Mouse (Mus musculus) liver (tissue): ENCODE measurements around the gene Camsap2.

ENCODE experiments used
- DNase-seq: peaks from one replicate; pipeline ENCODE4 v3.0.0-alpha.2; 2020; ENCODE audit warnings: mixed read lengths

Gene Camsap2

DNA sequence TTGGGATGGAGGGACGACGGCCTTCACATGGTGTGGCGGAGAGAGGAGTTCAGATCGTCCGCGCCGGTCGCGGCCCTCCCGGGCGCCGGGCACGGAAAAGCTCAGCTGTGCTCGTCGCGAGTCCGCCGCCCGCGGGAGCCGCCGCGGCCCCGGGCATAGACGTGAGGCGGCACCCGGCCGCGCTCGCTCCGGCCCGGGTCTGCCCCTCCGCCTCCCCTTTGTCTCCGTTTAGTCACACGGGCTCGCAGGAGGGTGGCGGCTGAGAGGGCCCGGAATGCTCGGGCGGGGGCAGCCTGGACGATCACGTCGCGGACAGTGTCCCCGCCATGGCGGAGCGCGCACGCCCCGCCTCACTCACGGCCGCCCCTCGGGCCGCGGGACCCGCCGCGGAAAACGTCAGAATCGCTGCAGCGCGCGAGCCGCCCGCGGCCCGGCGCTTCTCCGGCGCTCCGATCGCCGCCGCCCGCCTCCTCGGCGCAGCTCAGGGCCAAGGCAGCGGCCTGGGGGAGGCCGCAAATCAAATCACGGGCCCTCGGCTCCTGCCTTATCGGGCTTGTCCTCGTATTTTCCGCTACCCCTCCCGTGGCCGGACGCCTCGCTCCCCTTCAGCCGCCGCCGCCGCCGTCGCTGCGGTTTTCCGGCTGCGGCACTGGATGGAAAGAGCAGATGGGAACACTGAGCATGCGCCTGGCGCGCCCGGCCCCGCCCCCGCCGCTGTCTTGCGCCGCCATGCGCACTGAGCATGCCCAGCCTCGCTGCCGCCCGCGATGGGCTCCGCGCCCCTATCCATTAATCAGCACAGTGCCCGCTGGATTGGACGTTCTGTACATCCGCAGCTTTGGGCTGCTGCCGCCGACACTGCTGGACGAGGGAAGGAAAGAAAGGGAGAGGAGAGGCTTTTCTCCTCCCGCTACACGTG, at the start of gene Camsap2:
Camsap2 (minus strand) TSS at position 651 of the 919 bp plus-strand sequence.
- peak; percentile 96 for DNase-seq

DNA sequence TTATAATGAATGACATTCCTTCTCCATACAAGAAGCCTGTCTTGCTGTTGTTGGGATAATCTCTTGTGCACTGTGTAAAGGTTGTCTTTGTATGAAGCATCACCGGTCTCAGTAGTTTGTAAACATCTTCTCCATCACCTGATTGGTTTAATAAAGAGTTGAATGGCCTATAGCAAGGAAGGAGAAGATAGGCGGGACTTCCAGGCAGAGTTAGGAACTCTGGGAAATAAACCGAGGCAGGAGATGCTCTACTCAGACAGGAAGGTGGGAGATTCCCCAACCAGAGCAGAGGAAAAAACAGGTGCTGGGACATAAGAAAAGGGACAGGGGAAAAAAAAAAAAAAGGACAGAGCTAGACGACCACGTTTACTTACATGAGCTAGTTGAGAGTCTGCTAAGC, 49.2 kb upstream of the Camsap2 start:
- DNase-seq, result no peak

DNA sequence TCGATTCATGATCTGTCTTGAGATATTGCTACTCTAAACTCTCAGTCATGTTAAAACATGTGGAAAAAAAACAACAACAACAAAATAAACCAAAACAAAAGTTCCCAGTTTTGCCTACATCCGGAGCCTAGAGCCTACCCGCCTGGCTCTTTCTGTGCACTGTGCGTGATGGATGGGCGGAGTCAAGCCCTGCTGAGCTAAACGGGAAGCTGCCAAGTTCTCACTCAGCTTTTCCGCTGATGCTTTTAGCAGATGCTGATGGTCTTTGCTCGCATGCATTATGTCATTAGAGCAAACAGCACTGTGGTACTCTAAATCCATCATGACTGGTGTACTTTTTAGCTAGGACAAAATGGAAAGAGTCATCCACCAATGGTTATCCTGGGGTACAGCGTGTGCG, 48.6 kb upstream of the Camsap2 start:
- DNase-seq, result peak; percentile 29

DNA sequence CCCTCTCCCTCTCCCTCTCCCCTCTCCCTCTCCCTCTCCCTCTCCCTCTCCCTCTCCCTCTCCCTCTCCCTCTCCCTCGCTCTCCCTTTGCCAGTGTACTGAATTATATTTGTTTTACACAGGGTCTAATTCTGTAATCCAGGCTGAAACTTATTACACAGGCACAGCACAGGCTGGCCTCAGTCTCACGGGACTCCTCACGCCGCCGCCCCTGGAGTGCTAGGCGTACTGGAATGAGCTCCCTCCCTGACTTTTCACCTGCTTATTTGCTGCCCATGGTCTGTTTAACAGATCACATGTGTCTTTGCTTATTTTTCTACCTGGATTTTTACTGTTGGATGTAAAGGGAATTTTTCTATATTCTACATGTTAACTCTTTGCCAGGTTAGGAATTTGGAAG, 41.0 kb upstream of the Camsap2 start:
- no peak for DNase-seq

DNA sequence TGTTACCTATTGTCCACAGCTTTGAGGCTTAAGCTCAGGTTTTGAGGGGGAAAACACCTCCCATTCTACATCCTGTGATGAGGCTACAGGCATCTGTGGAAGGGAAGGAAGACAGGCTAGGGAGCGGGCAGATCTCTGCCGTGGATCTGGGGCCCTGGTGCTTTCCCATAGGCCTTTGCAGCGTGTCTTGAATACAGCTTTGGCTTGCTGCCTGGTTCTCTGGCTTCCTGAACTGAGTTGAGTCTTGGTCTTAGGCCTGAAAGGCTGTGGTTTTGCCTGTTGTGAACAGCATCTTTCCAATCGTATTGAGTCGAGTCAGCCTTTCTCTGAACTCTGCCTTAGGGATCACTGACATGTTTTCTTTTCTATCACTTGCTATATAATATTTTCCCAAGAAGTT, 35.7 kb upstream of the Camsap2 start:
- no peak for DNase-seq

DNA sequence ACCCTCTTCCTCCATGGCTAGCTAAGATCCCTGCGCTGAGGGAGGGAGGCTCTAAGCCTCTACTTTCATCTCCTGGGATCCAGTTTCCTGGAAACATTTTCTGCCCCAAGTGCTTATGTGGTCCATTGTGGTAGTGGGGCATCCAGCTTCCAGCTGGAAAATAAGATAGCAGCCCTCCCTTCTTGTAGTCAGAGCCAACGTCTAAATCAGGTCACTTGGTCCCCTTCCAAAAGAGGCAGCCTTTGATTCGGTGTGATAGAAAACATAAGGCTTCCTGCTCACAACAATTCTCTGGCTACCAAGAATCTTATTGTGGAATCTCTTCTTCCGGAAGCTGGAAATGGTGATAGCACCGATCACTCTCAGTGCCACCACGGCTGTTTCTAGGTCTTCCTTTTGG, 35.3 kb upstream of the Camsap2 start:
- DNase-seq, result no peak

DNA sequence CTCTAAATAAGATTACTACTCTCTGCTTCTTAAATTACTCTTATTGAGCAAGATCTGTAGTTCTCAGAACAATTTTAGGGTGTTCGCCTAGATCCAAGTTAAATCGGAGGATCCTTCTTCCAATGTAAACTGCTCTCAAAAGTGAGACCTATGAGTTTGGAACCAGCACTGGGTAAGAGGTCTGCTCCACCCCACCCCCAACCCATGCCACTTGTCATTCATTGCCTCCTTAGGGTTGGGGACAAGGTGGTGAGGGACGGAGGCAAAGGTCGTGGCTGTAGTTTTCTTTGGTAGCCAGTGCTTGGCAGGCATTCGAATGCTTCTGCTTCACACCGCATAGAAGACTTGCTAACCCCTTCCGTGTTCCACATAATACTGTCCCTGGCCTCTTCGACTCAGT, 34.7 kb upstream of the Camsap2 start:
- no peak for DNase-seq

DNA sequence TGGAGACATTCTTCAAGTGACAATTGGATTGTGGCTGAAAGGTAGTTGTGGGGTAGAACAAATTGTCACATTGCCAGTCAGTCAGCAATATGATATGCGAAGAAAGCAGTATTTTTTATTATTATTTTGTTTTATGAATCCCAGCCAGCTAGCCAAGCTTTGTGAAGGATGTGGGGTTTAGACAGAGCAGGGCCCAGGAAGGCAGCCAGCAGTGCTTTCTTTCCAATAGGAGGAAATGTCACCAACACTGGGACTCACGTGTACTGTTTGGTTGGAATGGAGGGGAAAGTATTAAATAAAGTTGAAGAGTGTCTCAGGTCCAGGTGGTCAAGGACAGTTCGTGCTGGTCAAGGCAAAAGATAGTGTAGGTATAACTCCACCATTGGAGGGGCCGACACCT, 34.3 kb upstream of the Camsap2 start:
- DNase-seq, result no peak

DNA sequence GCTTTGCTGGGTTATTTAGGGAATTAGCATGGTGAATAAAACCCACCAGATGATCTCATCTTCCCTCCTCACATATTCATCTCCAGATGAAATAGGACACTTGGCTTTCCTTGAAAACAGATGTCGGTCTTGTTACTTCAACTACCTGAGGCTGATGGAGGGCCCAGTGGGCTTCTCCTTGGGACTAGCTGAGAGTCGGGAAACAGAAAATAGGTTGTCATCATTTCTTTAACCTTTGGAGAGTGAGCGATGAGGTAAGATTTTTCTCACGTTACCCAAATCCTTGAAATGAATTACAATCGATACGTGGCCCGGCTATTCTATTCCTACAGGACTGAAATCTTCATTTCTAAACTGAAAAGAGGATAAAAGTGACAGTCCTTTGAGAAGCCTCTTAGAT, 33.4 kb upstream of the Camsap2 start:
- DNase-seq, result no peak

DNA sequence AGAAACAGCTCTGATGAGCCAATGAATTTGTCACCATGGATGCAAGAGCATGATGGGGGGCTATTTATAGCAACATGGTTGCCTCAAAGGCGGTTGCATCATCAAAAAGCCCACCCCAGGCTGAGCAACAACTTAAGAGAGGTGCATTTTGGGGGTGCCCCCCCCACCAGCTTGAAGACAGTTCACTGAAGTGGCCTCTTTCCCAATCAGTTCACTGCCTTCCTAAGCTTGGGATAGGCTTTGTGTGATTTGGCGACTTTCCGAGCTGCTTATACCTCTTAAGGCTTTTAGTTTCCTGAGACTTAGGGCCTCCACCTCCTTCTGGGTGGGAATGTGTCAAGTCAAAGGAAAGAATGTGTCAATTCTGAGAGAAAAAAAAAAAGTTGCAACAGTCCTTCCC, 20.1 kb upstream of the Camsap2 start:
- DNase-seq, result no peak

DNA sequence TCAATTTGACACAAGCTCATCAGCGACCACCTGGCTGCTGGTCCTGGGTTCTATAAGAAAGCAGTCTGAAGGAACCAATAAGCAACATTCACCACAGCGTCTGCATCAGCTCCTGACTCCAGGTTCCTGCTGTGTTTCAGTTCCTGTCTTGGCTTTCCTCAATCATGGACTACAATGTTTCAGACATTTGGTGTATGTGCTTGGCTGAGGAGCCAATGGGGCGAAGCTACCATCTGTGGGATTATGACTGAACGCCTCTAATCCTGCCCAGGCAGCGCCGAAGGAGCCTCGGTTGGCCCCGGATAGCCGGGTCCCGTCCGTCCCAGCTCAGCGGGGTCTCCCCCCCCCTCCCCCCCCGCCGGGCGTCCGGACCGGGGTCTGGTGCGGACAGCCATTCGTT, 18.8 kb upstream of the Camsap2 start:
- no peak for DNase-seq

DNA sequence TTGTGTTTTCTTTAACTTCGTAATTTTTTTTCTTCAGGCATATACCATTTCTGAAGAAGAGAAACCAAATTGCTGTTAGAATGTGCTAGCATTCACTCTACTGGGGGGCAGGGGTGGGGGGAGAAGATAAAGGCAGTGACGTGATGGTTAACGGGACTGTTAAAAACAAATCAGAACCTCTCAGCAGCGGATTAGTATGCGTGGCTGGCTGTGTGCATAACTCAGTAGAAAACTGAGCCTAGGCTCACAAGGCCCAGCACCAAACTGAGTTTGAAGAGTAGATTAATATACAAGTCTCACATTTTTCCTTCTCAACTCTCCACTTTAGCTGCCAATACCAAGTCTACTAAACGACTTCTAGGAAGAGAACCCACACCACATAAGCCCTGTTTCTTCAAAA, 17.1 kb upstream of the Camsap2 start:
- DNase-seq, result no peak

DNA sequence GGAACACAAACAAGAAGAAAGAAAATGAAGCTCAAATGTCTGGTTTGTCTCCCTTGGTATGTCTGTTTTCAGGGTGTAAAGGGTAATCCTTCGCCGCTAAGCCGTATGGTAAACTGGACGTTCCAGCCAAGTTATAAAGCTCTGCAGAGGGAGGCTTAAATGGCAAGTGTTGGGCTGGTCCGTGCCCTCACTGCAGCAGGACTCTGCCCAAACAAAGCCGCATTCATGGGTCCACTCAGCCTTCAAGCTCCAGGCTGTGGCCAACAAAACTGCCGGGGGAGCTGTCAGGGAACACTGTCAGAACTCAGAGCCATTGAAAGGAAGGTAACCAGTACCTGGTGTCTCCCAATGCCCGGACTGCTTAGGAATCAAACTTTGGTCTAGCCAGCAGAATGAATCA, 16.7 kb upstream of the Camsap2 start:
- no peak for DNase-seq

DNA sequence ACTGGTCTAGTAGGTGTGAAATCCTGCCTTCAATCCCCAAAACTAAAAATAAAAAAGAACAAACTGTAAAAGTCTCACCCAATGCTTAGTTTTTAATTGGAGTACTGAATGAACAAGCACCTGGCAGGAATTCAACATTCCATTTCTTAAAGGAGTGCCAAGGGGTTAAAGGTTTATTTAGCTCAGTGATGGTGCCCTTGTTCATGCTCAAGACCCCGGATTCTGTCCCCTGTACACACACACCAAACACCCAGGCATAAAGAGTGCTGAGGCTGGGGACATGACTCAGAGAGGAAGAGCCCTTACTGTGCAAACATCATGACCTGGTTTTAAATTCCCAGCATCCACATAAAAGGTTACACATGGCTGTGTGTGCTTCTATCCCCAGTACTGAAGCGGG, 15.5 kb upstream of the Camsap2 start:
- DNase-seq, result no peak

DNA sequence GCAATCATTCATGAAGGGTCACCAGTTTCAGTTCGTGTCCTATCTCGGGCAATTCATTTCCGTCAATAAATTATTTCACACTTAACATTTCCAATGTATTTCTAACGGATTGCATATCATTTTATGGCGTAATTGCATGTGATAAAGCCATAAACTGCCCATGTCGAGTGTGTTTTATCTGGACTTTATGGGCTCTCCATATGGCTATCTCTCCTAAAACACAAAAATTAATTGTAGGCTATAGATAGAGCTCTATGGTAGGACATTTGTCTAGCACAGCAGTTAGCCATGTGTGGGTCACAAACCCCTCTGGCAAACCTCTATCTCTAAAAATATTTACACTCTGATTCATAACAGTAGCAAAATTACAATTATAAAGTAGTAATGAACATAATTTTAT, 15.0 kb upstream of the Camsap2 start:
- DNase-seq, result no peak

DNA sequence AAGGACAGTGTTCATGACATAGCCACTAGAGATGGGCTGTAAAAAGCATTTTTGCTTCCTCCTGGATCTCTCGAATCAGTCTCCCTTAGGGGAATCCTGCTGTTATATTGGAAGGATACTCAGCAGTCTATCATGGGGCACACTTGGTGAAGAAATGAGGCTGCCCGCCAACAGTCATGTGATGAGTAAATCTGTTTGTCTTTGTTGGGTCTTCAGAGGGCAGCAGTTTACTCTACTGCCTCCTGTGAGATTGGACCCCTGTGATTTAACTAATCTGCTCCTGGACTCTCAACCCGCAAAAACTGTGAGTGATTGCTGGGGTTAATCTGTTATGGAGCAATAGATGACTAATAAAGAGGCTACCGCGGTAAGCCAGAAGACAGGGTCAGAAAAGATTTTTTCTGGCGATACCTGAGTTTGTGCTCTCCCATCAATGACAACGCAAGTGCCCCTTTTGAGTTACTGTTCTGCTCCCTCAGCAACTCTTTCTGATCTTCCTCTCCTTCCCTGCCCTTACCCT, 13.0 kb upstream of the Camsap2 start:
- DNase-seq, result no peak

DNA sequence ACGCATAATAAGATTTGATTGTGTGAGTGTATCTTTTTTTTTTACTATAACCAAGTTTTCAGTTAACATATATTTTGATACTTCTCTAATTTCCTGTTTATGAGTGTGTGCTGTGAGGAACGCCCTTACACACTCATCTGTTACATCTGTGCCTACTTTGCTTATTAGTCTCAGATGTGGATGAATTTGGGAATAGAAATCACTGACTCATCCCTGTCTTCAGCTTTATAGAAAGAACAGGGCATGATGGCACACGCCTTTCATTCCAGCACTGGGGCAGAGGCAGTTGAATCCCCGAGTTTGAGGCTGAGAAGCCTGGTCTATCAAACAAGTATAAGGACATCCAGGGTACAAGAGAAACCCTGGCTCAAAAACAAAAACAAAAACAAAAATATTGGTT, 9.7 kb upstream of the Camsap2 start:
- DNase-seq, result no peak

DNA sequence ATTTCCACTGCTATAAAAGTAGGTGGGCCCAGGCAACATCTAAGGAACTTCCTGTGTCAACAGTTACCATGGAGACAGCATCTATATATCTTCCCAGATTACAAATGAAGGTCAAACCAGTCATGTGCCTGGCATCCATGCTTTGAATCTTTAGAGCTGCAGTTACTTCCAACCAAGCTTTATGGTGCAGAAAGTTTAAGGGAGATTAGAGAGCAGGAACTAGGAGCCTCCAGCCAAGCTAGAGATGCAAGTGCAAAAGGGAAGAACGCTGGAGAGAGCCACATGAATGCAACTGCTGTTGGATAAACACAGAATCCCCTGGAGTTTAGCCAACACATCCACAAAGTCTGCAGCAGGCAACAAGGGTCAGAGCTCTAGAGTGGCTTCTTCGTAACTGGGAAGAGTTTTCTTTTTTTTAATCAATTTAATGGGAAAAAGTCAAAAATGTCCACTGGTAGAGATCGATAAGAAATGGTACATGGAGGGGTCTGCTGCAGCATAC, 4.8 kb upstream of the Camsap2 start:
- no peak for DNase-seq

DNA sequence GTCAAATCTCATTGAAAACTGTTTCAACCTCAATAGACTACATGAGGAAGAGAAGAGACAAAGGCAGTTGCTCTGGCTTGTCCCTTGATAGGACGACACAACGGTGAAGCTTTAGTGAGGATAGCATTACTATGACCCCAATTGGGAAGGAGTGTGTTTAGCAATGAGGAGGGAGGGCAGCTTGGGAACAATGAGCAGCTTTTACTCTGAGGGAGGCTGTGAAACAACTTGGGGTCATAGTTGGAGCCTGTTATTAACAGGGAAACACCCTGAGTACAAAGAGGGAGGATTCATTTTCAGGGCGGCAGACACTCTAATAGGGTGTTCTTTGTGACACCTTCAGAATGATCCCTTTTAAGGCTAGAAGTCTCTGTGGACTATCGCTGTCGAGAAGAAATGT, 2.2 kb upstream of the Camsap2 start:
- no peak for DNase-seq

DNA sequence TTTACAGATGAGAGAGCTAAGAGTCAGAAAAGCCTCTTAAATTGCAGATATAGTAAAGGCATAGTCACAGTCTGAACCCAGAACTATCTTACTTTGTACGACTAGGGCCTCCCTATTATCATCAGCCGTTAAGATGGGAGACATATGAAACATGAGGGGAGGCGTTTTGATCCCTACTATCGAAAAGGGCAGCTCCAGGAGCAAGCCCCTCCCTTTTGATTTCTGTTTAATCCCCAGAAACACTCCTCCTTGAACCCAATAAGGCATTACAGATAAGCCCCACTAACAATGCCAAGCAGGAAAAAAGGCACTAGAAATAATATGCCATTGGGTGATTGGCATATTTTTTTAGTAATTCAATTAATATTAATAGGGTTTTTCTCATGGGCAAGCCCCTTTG, 1.2 kb upstream of the Camsap2 start:
- DNase-seq, result peak; percentile 65

DNA sequence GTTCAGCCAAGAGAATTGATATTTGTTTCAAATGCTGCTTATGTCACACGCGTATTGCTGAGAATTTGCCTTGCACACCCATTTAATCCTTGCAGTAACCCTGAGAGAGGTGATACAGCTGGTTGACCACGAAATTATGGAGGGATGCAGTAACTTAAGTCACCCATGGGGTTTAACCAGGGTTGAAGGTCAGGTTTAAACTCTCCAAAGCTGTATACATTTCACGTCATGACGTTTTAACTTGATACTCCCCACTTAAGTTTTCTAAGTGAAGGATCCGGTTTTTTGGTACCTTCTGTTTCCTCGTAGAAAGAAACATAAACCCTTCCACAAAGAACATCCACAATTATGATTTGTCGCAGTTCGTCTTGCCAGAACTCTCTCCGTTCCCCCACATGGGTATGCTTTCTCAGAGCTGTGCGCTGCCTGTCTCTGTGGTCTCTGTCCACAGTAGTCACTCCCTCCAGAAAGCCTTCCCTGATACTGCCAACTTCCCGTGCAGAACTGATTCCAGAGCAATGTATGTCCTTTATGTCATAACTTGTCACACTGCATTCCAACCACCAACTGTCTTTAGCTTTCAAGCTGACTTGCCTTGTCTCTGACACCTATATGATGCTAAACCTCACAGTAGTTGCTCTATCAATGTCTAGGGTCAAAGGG, 600 bp upstream of the Camsap2 start:
- peak; percentile 55 for DNase-seq

DNA sequence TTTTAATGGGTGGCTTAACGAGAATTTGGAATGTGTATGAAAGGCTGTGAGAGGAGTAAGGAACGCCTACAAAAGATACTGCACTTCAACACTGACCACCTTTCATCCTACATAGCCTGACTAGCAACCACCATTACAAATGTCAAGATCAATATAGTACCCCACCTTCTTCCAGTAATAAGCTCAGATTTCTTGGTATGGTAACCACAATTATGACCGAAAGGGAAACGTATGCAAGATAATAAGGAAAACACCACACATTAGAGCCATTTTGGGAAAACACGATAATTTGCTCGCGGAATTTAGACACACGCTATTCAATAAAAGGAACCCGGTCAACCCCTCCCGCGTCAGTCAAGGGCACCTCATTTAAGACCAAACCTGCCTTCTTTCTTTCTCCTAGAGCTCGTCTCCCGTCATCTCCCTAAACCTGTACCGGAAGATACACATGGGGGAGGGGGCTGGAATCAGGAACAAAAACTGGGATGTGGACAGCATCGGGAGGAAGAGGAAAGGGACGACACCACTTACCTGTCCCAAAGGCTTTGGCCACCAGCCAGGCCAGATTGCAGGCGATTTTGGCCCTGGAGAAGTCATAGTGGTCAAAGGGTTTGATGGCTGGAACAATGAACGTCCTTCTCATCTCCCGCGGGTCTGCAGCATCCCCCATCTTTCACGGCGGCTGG, 993 bp downstream of the Camsap2 start:
- DNase-seq, result no peak

DNA sequence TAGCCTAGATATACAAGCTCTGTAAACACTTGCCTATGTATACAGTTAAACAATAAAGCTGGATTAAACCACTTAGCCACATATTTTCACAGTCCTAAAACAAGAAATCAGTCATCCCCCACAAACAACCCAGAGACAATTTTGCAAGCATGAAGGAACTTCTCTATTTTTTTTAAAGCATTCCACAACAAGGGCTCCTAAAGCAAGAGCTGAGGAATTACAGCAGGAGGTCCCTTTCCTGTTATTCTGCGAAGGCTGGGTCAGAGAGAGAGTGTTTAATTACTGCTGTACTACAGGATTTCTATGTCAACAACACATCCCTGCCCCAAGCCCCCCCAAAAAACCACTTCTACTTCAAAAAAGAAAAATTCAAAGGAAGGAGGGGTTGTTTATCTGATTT, 1.6 kb downstream of the Camsap2 start:
- no peak for DNase-seq
